Mouse (Mus musculus) thymus, postnatal 4 days (tissue): ENCODE data around the gene Dnaic2.

ENCODE experiments used
- DNase-seq: peaks from one replicate; pipeline ENCODE4 v3.0.0; 2021

Gene Dnaic2

GRCm38 (mm10) chr11:114726965-114727825 lies at the start of gene Dnaic2:
Gene Dnaic2, plus strand, starts transcription at chr11:114727408.
- DNase-seq, result no peak

- no peak for DNase-seq
Observed at GRCm38 (mm10) chr11:114679582-114679981, 47.6 kb upstream of the Dnaic2 start.

- DNase-seq, result no peak
Observed at GRCm38 (mm10) chr11:114680291-114680690, 46.9 kb upstream of the Dnaic2 start.

- no peak for DNase-seq
Observed at GRCm38 (mm10) chr11:114681054-114681453, 46.2 kb upstream of the Dnaic2 start.

- DNase-seq, result no peak
Observed at GRCm38 (mm10) chr11:114682321-114682900, 44.8 kb upstream of the Dnaic2 start.

- DNase-seq, result no peak
Observed at GRCm38 (mm10) chr11:114683029-114683721, 44.0 kb upstream of the Dnaic2 start.

GRCm38 (mm10) chr11:114683722-114684621 lies 43.2 kb upstream of the Dnaic2 start:
- DNase-seq, result no peak

- DNase-seq, result no peak
Observed at GRCm38 (mm10) chr11:114684627-114685373, 42.4 kb upstream of the Dnaic2 start.

- DNase-seq, result no peak
Observed at GRCm38 (mm10) chr11:114685526-114686040, 41.6 kb upstream of the Dnaic2 start.

- DNase-seq, result no peak
Observed at GRCm38 (mm10) chr11:114686221-114686959, 40.8 kb upstream of the Dnaic2 start.

- DNase-seq, result no peak
Observed at GRCm38 (mm10) chr11:114687574-114688188, 39.5 kb upstream of the Dnaic2 start.

- no peak for DNase-seq
Observed at GRCm38 (mm10) chr11:114688729-114689128, 38.5 kb upstream of the Dnaic2 start.

- no peak for DNase-seq
Observed at GRCm38 (mm10) chr11:114690192-114690591, 37.0 kb upstream of the Dnaic2 start.

GRCm38 (mm10) chr11:114691454-114692182 lies 35.6 kb upstream of the Dnaic2 start:
- no peak for DNase-seq

- no peak for DNase-seq
Observed at GRCm38 (mm10) chr11:114692601-114693000, 34.6 kb upstream of the Dnaic2 start.

GRCm38 (mm10) chr11:114693456-114693855 lies 33.8 kb upstream of the Dnaic2 start:
- DNase-seq, result no peak

GRCm38 (mm10) chr11:114694451-114694850 lies 32.8 kb upstream of the Dnaic2 start:
- no peak for DNase-seq

GRCm38 (mm10) chr11:114698496-114698895 lies 28.7 kb upstream of the Dnaic2 start:
- DNase-seq, result no peak

- DNase-seq, result peak; percentile 68
Observed at GRCm38 (mm10) chr11:114699511-114699910, 27.7 kb upstream of the Dnaic2 start.
